Mouse (Mus musculus): ENCODE measurements around the gene Tob1.

The Tob1 gene

GRCm38 (mm10) chr11:94196311-94196710 lies 14.9 kb upstream of the Tob1 start:
- no peak for ATAC-seq (ENCODE audit: insufficient number of reproducible peaks, low FRiP score, low TSS enrichment)

GRCm38 (mm10) chr11:94198405-94199146 lies 12.7 kb upstream of the Tob1 start:
- no peak for ATAC-seq (ENCODE audit: insufficient number of reproducible peaks, low FRiP score, low TSS enrichment)

GRCm38 (mm10) chr11:94199771-94200170 lies 11.5 kb upstream of the Tob1 start:
- ATAC-seq (ENCODE audit: insufficient number of reproducible peaks, low FRiP score, low TSS enrichment), result no peak

GRCm38 (mm10) chr11:94200422-94200821 lies 10.8 kb upstream of the Tob1 start:
- no peak for ATAC-seq (ENCODE audit: insufficient number of reproducible peaks, low FRiP score, low TSS enrichment)

GRCm38 (mm10) chr11:94202106-94202505 lies 9.1 kb upstream of the Tob1 start:
- ATAC-seq (ENCODE audit: insufficient number of reproducible peaks, low FRiP score, low TSS enrichment), result no peak

DNA sequence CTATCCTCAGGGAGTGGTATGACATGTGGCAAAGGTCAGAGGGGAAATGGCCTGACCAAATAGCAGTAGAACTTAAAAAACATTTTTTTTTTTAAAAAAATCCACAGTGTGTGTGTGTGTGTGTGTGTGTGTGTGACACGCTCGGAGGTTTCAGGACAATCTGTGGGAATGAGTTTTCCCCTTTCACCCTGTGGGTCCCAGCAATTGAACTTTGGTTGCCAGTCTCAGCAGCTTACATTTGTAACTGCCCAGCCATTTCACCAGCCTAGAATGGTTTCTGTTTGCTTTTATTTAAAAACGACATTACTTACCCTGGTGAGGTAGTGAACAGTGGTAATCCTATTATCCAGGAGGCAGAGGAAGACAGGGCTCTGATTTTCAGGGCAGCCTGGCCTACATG lies 8.2 kb upstream of the Tob1 start:
- no peak for ATAC-seq (ENCODE audit: insufficient number of reproducible peaks, low FRiP score, low TSS enrichment)

GRCm38 (mm10) chr11:94206398-94207114 lies 4.7 kb upstream of the Tob1 start:
- no peak for ATAC-seq (ENCODE audit: insufficient number of reproducible peaks, low FRiP score, low TSS enrichment)

GRCm38 (mm10) chr11:94208811-94209675 lies 2.2 kb upstream of the Tob1 start:
- ATAC-seq (ENCODE audit: insufficient number of reproducible peaks, low FRiP score, low TSS enrichment), result no peak

DNA sequence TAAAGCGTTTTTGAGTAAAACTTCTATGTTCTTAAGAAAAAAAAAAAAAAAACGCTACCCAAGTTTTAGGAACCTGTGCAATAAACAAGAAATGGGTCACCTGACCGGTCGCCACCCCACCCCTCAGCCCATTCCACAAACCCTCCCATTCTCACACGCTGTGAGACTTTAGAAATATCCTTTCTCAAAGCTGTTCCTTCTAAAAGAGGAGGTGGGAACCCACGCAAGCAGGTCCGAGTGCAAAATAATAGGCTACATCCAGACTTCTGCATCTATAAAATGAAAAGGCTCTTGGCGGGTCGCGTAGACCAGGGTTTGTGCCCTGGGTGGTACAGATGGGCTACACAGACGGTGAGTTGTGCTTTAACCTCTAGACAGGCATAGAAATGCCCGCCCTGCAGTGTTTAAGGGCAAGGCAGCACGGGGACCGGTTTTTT lies 1.5 kb upstream of the Tob1 start:
- ATAC-seq (ENCODE audit: insufficient number of reproducible peaks, low FRiP score, low TSS enrichment), result peak; percentile 50

DNA sequence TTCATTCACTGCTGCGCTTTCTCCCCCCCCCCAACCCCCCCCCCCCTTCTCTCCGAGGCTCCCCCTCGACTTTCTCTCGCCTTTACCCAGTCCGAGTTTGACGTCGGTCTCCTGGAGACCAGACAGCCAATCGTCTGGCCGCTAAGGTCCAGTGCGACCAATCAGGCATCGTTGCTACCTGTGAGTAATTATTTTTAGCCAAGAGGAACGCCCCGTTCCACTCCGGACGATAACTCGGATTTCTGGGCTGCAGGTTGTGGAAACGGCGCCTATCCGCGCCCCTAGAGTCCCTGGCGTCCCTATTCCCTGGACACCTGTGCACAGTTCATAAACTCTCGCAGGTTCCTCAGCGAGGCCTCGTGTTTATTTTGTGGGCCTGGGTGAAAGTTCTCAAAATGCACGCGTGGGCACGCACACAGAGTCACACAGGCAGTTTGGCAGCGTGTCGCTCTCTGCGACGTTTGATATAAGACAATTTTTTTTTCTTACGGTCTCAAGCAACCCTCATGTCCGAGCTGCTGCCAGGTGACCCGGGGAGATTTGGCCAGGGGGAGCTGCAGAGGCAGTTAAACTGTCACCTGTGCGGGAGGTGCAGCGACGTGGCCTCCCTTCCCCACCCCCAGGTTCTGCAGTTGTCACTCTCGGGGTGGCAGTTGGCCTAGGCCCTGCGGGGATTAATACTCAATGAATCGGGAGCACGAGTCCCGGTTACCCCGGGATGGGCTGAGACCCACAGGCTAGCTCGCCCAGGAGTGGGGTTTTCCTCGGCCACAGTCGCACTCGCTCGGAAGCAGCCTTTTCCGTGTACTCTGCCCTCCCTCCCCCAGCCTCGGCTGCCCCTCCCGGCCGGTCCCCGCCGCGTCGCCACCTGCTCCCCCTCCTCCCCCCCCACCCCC lies 815 bp upstream of the Tob1 start:
- ATAC-seq (ENCODE audit: insufficient number of reproducible peaks, low FRiP score, low TSS enrichment), result peak; percentile 85

GRCm38 (mm10) chr11:94211651-94212488 lies 616 bp downstream of the Tob1 start:
- no peak for ATAC-seq (ENCODE audit: insufficient number of reproducible peaks, low FRiP score, low TSS enrichment)

DNA sequence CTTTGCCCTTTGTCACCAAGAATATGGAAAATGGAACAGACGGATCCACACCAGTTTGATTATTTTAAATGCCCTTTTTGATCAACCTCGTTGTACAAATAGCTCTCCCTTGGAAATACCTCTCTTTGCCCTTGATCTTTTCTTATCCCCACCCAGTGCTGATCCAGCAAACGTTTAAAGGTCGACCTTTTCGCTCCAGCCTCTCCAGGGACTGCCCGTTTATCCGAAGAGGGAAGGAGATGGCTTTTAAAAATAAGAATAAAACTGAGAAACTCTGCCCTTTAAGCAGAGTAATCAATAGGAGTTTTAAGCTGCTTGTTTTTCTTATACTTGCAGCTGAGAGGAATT lies 1.2 kb downstream of the Tob1 start:
- ATAC-seq (ENCODE audit: insufficient number of reproducible peaks, low FRiP score, low TSS enrichment), result no peak

- no peak for ATAC-seq (ENCODE audit: insufficient number of reproducible peaks, low FRiP score, low TSS enrichment)
These were observed 1.7 kb downstream of the Tob1 start for GRCm38 (mm10) chr11:94212997-94213396.

DNA sequence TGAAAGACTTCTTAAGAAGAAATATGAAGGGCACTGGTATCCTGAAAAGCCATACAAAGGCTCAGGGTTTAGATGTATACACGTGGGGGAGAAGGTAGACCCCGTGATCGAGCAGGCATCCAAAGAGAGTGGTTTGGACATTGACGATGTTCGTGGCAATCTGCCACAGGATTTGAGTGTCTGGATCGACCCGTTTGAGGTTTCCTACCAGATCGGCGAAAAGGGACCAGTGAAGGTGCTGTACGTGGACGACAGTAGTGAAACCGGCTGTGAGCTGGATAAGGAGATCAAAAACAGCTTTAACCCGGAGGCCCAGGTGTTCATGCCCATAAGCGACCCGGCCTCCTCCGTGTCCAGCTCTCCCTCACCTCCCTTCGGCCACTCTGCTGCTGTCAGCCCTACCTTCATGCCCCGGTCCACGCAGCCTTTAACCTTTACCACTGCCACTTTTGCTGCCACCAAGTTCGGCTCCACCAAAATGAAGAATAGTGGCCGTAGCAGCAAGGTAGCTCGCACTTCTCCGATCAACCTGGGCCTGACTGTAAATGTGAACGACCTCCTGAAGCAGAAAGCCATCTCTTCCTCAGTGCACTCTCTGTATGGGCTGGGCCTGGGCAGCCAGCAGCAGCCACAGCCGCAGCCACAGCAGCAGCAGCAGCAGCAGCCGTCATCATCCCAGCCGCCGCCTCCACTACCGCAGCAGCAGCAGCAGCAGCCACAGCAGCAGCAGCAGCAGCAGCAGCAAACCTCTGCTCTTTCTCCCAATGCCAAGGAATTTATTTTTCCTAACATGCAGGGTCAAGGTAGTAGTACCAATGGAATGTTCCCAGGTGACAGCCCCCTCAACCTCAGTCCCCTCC lies 2.7 kb downstream of the Tob1 start:
- ATAC-seq (ENCODE audit: insufficient number of reproducible peaks, low FRiP score, low TSS enrichment), result no peak

DNA sequence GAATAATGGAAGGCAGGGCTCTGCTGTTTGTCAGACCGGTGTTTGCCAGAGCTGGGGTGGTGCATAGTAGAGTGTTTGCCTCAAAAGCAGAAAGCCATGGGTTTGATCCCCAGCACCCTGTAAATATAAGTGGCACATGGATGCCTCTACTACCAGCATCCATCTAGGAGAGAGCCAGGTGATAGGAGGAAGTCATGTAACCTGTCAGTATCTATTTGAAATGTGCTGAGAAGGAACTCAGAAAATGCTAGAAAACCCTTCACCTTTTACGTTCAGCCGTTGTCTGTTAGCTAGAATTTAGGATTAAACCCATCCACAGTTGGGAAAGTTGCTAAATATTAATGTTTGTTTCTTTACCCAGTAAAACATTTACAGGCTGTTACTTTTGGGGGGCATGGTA lies 4.3 kb downstream of the Tob1 start:
- no peak for ATAC-seq (ENCODE audit: insufficient number of reproducible peaks, low FRiP score, low TSS enrichment)

DNA sequence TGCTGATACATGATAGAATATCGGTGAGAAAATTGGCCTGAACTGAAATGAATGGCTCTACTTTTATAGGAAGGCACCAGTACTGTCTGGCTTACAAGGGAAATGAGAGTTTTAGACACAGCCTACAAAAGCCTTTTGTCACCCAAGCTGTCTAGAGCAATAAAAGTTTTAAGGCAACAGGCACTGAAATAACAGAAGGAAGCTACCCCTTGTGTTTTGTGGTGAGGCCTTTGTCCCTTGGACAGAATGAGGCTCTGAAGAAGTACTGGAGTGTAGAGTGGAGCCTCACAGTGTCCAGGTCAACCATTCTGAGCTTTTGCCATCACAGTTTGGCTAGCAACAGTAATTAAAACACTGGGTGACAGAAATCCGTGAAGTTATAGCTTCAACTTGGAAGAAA lies 5.0 kb downstream of the Tob1 start:
- ATAC-seq (ENCODE audit: insufficient number of reproducible peaks, low FRiP score, low TSS enrichment), result no peak

DNA sequence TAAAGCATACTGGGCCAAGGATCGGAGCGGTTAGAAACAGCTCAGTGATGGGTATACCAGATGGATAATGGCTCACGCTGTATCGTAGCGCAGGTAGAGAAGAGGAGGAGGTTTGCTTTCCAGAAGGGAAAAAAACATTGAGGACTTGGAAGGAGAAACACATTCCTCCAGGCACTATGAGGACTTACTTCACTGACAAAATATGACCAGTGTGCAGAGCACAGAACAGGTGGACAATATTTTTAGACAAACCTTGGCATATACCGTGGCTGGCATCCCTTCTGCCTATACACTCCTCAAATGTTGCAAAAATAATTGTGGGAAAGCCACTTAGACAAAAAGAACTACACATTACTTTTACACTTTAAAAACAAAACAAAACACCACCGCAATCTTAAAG lies 10.0 kb downstream of the Tob1 start:
- no peak for ATAC-seq (ENCODE audit: insufficient number of reproducible peaks, low FRiP score, low TSS enrichment)

- no peak for ATAC-seq (ENCODE audit: insufficient number of reproducible peaks, low FRiP score, low TSS enrichment)
These were observed 12.3 kb downstream of the Tob1 start for GRCm38 (mm10) chr11:94223531-94223930.
